Mouse (Mus musculus): ENCODE data around the gene Ccdc153.

The Ccdc153 gene

DNA sequence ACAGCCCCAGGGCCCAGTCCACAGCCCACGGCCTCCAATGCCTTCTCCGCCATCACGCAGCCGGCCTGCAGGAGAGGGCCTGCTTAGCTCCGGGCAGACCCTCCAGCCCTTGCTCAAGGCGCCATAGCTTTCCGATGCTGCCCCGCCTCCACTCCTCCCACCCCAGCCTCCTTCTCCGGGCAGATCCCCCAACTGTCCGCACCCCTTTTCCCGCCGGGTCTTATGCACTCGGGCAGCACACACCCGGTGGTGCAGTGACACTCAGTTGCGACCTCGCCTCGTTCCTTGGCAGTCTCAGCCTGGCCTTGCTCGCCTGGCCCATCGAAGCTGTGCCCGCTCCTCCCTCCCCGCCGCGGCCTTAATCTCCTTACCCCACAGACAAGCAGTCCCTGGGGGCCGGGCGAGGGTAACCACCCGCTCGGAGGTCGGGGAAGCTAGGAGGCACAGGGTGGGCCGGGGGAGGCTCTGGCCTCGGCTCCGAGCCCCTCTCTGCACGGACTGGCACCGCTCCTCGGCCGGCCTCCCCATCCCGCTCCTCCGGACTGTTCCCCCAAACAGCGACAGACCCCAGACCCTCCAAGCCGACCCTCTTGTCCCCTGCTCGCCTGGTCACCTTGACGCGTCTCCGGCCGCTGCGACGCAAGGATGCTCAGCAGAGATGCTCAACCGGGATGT lies 47.1 kb downstream of the Ccdc153 start:
- DNase-seq (ENCODE audit: low spot score): peak; percentile 62

GRCm38 (mm10) chr9:44288076-44288958 lies 47.8 kb downstream of the Ccdc153 start, which contains the start of gene Abcg4:
Gene Abcg4, minus strand, starts transcription at chr9:44288615.
- DNase-seq (ENCODE audit: low spot score): peak; percentile 64

- DNase-seq (ENCODE audit: low spot score): peak; percentile 22
These were observed 48.4 kb downstream of the Ccdc153 start for GRCm38 (mm10) chr9:44288959-44289291.

DNA sequence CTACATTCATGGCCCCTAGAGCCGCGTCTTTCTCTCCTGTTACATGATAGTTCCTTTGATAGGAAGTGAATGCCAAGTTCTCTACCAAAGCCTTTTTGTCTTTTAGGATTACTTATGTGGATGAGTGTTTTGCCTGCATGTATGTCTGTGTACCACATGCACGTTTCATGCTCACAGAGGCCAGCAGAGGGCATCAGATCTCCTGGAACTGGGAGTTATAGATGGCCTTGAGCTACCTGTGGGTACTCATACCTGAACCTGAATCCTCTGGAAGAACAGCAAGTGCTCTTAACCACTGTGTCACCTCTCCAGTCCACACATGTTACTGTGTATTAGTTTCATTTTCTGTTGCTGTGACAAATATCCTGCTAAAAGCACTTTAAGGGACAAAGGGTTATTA lies 52.0 kb downstream of the Ccdc153 start:
- peak; percentile 66 for DNase-seq (ENCODE audit: low spot score)
